Mouse (Mus musculus) erythroblast, adult 5-6 weeks (primary cell): ENCODE results near the gene Rassf3. TPM values are rescaled to one million over a fixed set of nuclear protein-coding genes. Genes with fewer than 3 reads are reported as not detected.

Experiments
- ATAC-seq: replicated peaks from 2 replicates; pipeline ENCODE4 v1.8.0; 2016; ENCODE audit warnings: moderate number of reproducible peaks, mild to moderate bottlenecking, moderate TSS enrichment, inconsistent platforms; ENCODE audit not compliant: poor library complexity, low FRiP score, severe bottlenecking
- total RNA-seq, 2 experiments: library from RNA; stranded (forward) in 1 of 2; stranded (reverse) in 1 of 2; fragments of 150-400 nt in 1 of 2; fragments of 200-764, 138-1000 nt in 1 of 2; gene quantifications; 2 replicates each; pipeline versions ENCODE4 v1.2.3 to v1.2.4; 2015 to 2017; ENCODE audit warnings: low replicate concordance in 2 of 2

Gene Rassf3
- total RNA-seq, 2 experiments from 2014 or later, result 11.7 to 12.7 TPM

- ATAC-seq, result no peak
These were observed 99.4 kb downstream of the Rassf3 start for GRCm38 (mm10) chr10:121376530-121377271.

DNA sequence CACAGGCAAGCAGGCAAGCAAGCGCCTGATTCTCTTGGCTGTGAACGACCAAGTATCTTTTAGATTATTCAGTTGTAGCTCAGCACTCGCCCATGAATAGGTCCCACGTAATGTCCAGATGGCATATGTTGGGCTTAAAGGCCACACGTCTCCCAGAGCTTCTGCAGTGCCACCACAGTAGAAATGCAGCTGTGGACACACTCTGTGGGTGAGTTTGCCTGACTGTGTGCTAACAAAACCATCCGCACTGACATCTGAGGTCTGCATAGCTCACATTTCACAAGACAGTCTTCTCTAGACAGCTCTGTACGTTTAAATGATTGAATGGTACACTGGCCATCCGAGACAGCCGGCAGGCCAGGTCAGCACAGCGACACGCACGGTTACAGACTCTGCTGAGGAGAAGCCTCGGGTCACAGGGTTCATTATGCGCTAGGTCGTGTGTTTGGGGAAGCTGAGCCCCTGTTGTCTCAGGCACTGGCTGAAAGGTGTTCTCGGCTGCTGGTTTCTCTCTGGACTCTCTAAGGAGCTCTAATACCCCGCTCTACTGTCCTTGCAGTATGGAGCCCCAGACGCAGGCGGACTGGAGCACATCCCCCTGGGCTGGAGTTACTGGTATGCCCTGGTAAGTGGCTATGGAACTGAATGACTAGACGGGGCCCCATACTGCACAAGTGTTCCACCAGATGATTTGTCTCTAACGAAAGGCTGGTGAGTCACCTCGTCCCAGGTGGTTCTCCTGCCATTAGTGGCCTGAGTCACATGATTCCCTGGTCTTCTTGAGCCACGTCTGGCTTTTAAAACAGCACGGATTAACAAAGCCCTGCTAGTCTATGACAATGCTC, 100.3 kb downstream of the Rassf3 start:
- no peak for ATAC-seq

DNA sequence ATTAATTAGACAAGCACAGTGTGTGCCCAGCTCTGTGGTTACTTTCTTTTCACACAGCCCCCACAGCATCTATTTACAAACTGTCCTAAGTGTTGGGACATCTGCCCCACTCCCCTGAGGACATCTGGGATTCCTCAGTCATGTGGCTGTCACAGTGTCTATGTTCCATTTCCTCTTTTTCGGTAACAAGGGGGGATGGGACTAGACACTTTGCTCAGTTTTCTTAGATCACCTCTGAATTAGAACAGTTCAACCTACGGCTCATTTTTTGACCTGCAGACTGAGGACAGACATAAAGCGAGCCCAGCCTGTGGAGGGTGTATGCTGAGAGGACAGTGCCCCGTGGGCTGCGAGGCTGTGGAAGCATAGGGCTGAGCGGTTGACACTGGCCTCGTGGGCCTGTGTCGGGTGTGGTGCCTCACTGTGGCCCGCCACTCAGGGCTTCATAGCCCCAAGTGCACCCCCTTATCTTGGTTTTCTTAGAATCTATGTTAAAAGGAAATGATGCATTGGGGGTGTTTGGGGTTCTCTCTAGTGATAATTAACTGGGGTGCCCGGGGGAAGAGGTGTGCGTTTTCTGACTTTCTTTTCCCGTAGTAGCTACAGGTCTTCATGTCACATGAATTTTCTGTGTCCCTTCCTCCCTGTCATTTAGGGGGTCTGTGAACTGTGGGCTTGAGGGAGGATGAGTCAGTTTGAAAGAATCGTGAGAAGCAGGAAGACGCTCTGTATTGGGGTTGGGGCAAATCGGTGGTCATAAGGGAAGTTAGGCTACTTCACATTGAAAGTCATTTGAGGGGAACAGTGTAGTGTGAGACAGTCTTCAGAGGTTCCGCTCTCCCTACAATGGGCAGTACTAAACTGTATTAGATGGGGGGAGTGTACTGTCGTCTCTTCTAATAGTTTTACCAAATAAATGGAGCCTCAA, 101.2 kb downstream of the Rassf3 start:
- ATAC-seq, result no peak

GRCm38 (mm10) chr10:121374013-121374412, 102.1 kb downstream of the Rassf3 start:
- ATAC-seq, result no peak

DNA sequence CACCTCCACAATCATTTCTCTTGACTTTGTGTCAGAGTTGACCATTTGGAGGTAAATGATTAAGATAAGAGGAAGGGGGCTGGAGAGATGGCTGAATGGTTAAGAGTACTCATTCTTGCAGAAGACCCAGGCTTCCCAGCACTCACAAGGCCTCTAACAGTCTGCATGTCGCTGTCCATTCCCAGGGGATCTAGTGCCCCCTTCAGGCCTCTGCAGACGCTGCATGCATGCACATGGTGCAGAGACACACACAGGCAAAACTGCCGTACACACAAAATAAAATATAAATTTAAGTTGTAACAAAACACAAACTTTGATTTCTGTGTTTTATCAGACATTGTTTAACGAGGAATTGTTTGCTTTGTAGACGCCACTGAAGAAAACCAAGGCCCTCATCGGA, 105.4 kb downstream of the Rassf3 start:
- 0 out of 2 replicates have a peak, but pooled peaks have one; percentile 41 for ATAC-seq

DNA sequence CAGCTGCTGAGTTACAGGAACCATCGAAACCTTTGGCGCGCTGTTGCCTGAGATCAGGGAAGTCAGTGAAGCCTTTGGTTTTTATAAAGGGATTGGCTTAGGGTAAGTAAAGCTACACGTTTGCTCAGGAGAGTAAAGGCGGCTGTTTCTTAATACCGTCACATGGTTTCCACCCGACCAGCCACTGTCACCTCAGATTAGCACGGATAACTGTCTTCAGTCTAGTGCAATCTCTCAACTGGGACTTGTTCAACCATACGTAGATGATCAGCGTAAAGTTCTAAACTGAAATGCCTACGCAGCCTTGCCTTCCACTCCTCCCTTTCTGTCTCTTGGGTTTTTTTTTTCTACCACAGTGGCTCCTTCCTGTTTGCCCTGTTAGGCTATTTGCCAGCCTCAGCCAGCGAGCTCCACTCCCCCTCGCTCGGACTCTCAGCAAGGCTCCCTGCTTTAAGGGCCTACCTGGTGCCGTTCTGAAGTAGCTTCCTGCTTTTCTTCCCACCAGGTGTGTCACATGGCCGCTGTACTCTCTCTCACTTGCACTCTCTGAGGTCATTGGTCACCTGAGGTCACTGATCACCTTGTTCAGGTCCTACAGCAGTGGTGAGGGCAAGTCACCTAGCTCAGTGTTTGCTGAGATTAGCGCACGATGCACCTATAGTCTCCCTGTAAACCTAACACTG, 107.2 kb downstream of the Rassf3 start:
- no peak for ATAC-seq

DNA sequence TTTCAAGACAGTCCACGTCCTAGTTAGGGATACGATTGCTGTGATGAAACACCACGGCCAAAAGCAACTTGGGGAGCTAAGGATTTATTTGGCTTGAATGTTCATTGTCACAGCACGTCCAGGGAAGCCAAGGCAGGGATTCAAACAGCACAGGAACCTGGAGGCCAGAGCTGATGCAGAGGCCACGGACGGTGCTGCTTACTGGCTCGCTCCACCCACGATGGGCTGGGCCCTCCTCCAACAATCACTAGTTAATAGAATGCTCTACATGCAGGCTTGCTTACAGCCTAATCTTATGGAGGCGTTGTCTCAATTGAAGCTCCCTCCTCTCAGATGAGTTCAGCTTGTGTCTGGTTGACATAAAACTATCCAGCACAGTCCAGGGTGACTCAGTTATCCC, 108.4 kb downstream of the Rassf3 start:
- no peak for ATAC-seq

- no peak for ATAC-seq
These were observed 108.9 kb downstream of the Rassf3 start for GRCm38 (mm10) chr10:121367271-121367670.

- no peak for ATAC-seq
These were observed 110.3 kb downstream of the Rassf3 start for GRCm38 (mm10) chr10:121365781-121366272.

DNA sequence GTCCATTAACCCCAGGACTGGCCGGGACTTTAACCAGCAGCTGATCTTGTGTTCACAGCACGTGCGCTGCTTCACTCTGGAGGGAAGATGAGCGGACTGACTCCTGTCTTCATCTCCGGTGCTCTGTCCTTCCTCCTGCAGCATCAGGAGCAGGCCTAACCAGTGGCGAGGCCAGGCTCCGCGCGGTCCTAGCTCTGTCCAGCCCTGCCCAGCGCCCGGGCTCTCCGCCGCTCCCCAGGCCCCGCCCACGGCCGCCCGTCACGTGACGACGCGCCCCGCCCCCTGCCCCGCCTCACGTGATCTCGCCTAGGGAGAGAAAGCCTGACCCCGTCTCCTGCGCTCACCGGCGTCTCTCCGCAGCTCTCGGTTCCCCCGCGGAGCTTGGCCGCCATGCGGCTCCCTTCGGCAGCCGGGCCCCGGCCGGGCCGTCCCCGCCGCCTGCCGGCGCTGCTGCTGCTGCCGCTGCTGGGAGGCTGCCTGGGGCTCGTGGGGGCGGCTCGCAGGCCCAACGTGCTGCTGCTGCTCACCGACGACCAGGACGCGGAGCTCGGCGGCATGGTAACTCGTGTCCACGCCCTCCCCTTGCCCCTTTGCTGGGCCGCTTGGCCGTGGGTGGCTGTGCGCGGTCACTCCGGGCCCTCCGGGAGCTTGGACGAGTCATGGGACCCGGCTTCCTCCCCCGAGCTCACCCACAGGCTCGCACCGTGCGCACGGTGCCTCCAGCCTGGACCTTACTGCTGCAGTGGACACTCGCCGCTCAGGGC, 111.2 kb downstream of the Rassf3 start, which contains the start of gene Gns:
Gene Gns (plus strand): TSS at position 290 of the 764 bp plus-strand sequence.
- ATAC-seq, result peak; percentile 80

DNA sequence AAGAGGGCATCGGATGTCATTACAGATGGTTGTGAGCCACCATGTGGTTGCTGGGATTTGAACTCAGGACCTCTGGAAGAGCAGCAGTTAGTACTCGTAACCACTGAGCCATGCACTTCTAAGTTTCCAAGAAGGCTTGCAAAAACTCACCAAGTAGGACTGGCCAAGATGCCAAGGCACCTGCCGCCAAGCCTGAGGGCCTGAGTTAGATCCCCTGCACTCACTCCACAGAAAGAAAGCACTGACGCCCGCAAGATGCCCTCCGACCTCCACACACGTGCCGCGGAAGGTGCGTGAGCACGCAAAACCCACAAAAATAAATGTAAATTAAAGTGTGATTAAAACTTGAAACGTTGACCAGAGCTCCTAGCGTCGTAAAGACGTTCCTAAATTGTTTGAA, 111.8 kb downstream of the Rassf3 start:
- no peak for ATAC-seq

DNA sequence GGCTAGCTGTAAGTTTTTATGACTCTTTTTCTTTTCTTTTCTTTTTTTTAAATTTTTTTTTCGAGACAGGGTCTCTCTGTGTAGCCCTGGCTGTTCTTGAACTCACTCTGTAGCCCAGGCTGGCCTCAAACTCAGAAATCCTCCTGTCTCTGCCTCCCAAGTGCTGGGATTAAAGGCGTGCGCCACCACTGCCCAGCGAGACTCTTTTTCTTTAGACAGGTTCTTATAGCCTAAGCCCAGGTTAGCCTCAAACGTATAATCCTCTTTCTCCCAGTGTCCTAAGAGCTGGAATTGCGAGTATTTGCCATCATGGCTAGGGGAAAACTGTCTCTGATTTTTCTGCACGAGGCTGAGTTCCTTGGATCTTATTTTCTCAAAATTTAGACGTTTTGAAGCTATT, 112.9 kb downstream of the Rassf3 start:
- ATAC-seq, result no peak

DNA sequence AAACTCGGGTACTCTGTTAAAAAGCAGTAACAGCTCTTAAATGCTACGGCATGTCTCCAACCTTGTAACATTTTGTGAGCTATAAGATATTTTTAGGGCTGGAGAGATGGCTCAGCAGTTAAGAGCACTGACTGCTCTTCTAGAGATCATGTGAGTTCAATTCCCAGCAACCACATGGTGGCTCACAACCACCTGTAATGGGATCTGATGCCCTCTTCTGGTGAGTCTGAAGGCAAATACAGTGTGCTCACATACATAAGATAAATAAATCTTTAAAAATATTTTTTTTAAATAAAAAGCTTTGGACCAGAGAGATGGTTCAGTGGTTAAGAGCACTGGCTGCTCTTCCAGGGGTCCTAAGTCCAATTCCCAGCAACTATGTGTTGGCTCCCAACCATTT, 115.8 kb downstream of the Rassf3 start:
- ATAC-seq, result no peak

Other genes starting within 250 kb of the Rassf3 start
- gene Tbc1d30, start 125.1 kb downstream of the Rassf3 start, total RNA-seq (2015; ENCODE audit: low replicate concordance), result 0.42 TPM in 1 of 2 replicates, not detected in the other
- gene Tbc1d30, start 125.1 kb downstream of the Rassf3 start, total RNA-seq (2017; ENCODE audit: low replicate concordance), result 0.14 and 0.60 TPM in 2 replicates
- 9.6 and 15.3 TPM in 2 replicates for gene Gns, start 111.3 kb downstream of the Rassf3 start, total RNA-seq (2015; ENCODE audit: low replicate concordance)
- gene Gns, start 111.3 kb downstream of the Rassf3 start, total RNA-seq (2017; ENCODE audit: low replicate concordance), result 4.9 and 11.6 TPM in 2 replicates
- gene Tbk1, start 110.4 kb upstream of the Rassf3 start, total RNA-seq (2015; ENCODE audit: low replicate concordance), result 57.1 and 60.0 TPM in 2 replicates
- 105 and 141 TPM in 2 replicates for gene Tbk1, start 110.4 kb upstream of the Rassf3 start, total RNA-seq (2017; ENCODE audit: low replicate concordance)
- 16.1 and 19.2 TPM in 2 replicates for gene Xpot, start 150.0 kb upstream of the Rassf3 start, total RNA-seq (2015; ENCODE audit: low replicate concordance)
- 26.0 and 43.5 TPM in 2 replicates for gene Xpot, start 150.0 kb upstream of the Rassf3 start, total RNA-seq (2017; ENCODE audit: low replicate concordance)
- gene D930020B18Rik, start 165.2 kb upstream of the Rassf3 start, total RNA-seq (2015; ENCODE audit: low replicate concordance), result not detected in 2 replicates
- gene D930020B18Rik, start 165.2 kb upstream of the Rassf3 start, total RNA-seq (2017; ENCODE audit: low replicate concordance), result not detected in 2 replicates